Mouse (Mus musculus) bone marrow, adult 2 months (tissue): ENCODE results near the gene Csf1.

ENCODE experiments used
- CTCF ChIP-seq: fragments of 200-500 bp; IDR thresholded peaks from 2 replicates; pipeline ENCODE4 v1.5.1; 2011; ENCODE audit warnings: low read length, control low read depth; ENCODE audit not compliant: control insufficient read depth, insufficient read depth
- POLR2A ChIP-seq: fragments of 200-500 bp; IDR thresholded peaks from 2 replicates; pipeline ENCODE4 v1.6.1; 2011; ENCODE audit warnings: low read depth, mild to moderate bottlenecking, control low read depth, low read length, borderline replicate concordance; ENCODE audit not compliant: control insufficient read depth

DNA sequence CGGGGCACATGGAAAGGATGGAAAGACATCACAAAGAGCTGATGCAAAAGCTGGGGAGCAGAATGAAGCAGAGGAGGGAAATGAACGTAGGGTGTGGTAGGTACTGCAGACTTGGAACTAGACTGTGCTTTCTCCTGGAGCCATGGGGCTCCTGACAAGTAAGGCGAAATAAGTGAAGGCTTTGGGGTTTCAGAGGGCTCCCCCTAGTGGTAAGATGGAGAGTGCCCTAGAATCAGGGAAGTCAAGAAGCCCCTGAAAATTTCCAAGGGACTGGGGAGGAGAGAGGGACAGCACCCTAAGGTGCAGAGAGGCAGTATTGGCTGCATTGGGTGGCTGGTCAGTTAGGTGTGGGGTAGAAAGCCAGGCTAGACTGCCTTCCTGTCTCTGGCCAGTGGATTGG lies 5.6 kb downstream of the Csf1 start:
- TF ChIP-seq POLR2A (no peak), CTCF (peak; percentile 47; the same call in 1 of the 2 replicates)
